Mouse (Mus musculus) heart, adult 2 months (tissue): ENCODE measurements at regions not wholly inside any gene's neighbourhood (a gene's known extent, or its start where the extent isn't known, plus 50 kb on each side); places are given as distances from the start of the nearest gene placed in this dataset.

Experiments
- DNase-seq, 2 experiments: peaks; one replicate each; pipeline ENCODE4 v3.0.0; 2021
- H3K27ac ChIP-seq: fragments of 200-600 bp; 2 replicates; pipeline ENCODE4 v1.8.1; 2022
- H3K27me3 ChIP-seq: fragments of 200-500 bp; 2 replicates; pipeline ENCODE4 v1.6.1; 2012; ENCODE audit warnings: mild to moderate bottlenecking, low read length, inconsistent platforms, mixed read lengths; ENCODE audit not compliant: control insufficient read depth, insufficient read depth
- H3K36me3 ChIP-seq: fragments of 200-500 bp; 2 replicates; pipeline ENCODE4 v1.6.1; 2012; ENCODE audit warnings: low read length, inconsistent platforms; ENCODE audit not compliant: control insufficient read depth, insufficient read depth
- H3K4me1 ChIP-seq: fragments of 200-500 bp; 2 replicates; pipeline ENCODE4 v1.6.1; 2011; ENCODE audit warnings: low read length; ENCODE audit not compliant: control insufficient read depth, insufficient read depth
- H3K4me3 ChIP-seq: fragments of 200-600 bp; 2 replicates; pipeline ENCODE4 v1.8.1; 2022
- H3K79me2 ChIP-seq: fragments of 200-500 bp; replicated peaks from 2 replicates; pipeline ENCODE4 v1.6.1; 2012; ENCODE audit warnings: mild to moderate bottlenecking, inconsistent platforms, low read length, moderate library complexity, mixed read lengths; ENCODE audit not compliant: control insufficient read depth, insufficient read depth
- H3K9ac ChIP-seq: fragments of 200-500 bp; 2 replicates; pipeline ENCODE4 v1.6.1; 2012; ENCODE audit warnings: low read depth, mild to moderate bottlenecking, control low read depth, inconsistent platforms, low read length, mixed read lengths
- CTCF ChIP-seq: fragments of 200-600 bp; IDR thresholded peaks from 2 replicates; pipeline ENCODE4 v1.8.1; 2022; ENCODE audit warnings: antibody characterized with exemption, mild to moderate bottlenecking, moderate library complexity
- EP300 ChIP-seq: fragments of 200-500 bp; IDR thresholded peaks from 2 replicates; pipeline ENCODE4 v1.6.1; 2011; ENCODE audit warnings: low read depth, low read length, control low read depth; ENCODE audit not compliant: insufficient read depth
- POLR2A ChIP-seq: fragments of 200-500 bp; IDR thresholded peaks from 2 replicates; pipeline ENCODE4 v1.6.1; 2011; ENCODE audit warnings: mild to moderate bottlenecking, low read depth, low read length, control low read depth; ENCODE audit not compliant: insufficient read depth
- WGBS: fragments of 180-500 bp; shearing (Covaris S2); methylation state at CpG from one replicate; pipeline ENCODE4 v1.1.7; 2018; 5-methylcytosine and 5-hydroxymethylcytosine counted together
- intact Hi-C: fragments of 180-260 bp; cut with DNase I; formaldehyde crosslinking; loops from one replicate; pipeline ENCODE4 v1.15.1; 2025

GRCm38 (mm10) chr17:16301776-16302175 lies 470.9 kb upstream of the Rgmb start:
- 41% methylated on average over 2 of the region's 2 CpGs for WGBS
- H3K9ac ChIP-seq = no peak overlapping the region
- intact Hi-C loops = no loop called here
- no peak overlapping the region for H3K4me3 ChIP-seq
- no peak for DNase-seq
- H3K36me3 ChIP-seq = no peaks in the 10 kb centered on the region
- no peak overlapping the region for H3K27ac ChIP-seq
- no peaks in the 10 kb centered on the region for H3K27me3 ChIP-seq
- no peaks in the 10 kb centered on the region for H3K79me2 ChIP-seq
- TF ChIP-seq EP300 = no peak
- TF ChIP-seq CTCF = no peak
- TF ChIP-seq POLR2A = no peak
- H3K4me1 ChIP-seq = no peaks in the 10 kb centered on the region

GRCm38 (mm10) chr17:16298553-16298952 lies 467.7 kb upstream of the Rgmb start:
- no peak overlapping the region for H3K4me3 ChIP-seq
- no peaks in the 10 kb centered on the region for H3K36me3 ChIP-seq
- no peaks in the 10 kb centered on the region for H3K79me2 ChIP-seq
- no peak for TF ChIP-seq EP300
- no peak for TF ChIP-seq POLR2A
- no peak for TF ChIP-seq CTCF
- no peak overlapping the region for H3K27ac ChIP-seq
- DNase-seq = no peak
- no peak overlapping the region for H3K9ac ChIP-seq
- no peaks in the 10 kb centered on the region for H3K4me1 ChIP-seq
- intact Hi-C loops = no loop called here
- H3K27me3 ChIP-seq = no peaks in the 10 kb centered on the region
